Mouse (Mus musculus) CH12F3 (cell line): Measurements from ENCODE around the gene Hsd3b7.

Source experiments
- in situ Hi-C: fragments of 300-500 bp; cut with MboI; formaldehyde crosslinking; loops from 2 replicates; pipeline ENCODE4 v1.14.3; 2020; ENCODE audit warnings: low sequenced_read_pairs

Hsd3b7 gene

DNA sequence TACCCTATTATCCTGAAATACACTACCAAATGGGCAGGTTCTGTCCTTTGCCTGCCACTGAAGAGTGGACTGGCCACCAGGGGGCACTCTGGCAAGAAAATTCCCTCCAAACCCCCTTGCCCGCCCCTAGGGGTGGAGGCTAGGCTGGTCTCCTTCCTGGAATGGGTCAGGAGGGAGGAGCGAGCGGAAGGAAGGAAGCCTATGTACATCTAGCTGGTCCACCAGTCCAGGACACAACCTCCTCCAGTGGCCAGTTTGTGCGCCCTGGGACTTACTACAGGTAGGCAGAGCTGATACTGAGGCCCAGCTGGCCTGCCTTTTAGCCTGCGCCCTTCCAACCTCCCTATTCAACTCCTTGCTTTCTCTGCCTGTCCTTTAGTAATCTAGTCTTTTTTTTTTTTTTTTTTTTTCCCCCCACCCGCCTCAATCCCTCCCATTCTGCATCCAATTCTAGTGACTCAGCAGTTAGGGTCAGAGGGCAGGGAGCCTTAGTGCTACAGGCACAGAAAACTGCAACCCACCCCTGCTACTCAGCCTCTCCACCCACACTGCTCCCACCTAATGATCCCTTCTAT, at the start of gene Hsd3b7:
TSS of gene Hsd3b7 (plus strand) at position 170 of the 575 bp plus-strand sequence.
- in situ Hi-C loops, result no loop called here

- in situ Hi-C loops, result loop anchor here (10.0 kb wide), 1 partner anchor 77 kb away; no protein-coding TSS in a partner anchor
Measured at GRCm38 (mm10) chr7:127751619-127752018, 48.8 kb upstream of the Hsd3b7 start.

DNA sequence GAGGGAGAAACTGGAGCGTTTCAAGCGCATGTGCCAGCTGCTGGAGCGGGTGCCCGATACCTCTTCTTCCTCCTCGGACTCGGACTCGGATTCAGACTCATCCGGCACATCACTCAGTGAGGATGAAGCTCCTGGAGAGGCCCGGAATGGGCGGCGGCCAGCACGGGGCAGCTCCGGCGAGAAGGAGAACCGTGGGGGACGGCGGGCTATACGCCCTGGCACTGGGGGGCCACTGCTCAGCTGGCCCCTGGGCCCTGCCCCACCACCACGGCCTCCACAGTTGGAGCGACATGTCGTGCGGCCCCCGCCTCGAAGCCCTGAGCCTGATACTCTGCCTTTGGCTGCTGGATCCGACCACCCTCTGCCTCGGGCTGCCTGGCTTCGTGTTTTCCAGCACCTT, 48.3 kb upstream of the Hsd3b7 start:
- in situ Hi-C loops, result loop anchor here (10.0 kb wide), 1 partner anchor 77 kb away; no protein-coding TSS in a partner anchor

DNA sequence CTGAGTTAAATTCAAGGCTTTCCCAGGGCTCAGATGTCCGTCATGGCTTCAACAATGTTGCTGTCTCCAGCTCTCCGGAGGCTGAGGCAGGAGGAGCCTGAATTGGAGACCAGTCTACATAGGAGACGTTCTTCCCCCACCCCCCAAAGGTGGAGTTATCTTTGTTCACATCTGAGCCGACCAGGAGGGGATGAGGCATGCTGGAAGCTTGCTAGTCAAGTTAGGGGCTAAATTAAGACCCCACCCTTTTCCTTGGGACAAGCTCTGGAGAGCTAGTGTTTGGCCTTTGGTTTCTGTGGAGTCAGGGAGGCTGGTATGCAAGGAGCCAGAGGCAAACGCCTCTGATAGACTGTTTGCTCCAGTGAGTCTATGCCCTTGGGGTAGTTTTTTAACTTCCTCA, 47.2 kb upstream of the Hsd3b7 start:
- in situ Hi-C loops, result loop anchor here (10.0 kb wide), 1 partner anchor 78 kb away; no protein-coding TSS in a partner anchor

DNA sequence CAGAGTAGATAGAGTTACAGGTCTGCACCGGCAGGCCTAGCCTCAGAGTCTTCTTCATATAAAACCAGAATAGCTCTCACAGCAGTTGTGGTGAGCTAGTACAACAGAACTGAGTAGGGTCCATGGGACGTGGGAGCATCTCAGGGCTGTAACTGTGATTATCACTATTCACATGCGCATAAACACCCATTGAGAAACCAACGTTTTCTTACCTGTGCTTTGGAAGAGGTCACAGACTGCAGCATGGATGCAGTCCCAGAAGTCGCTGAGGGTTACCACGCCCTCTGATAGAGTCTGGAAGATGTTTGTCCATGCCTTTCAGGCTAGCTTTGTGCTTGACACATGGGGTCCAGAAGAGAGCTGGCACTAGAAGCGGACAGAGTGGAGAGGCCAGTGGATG, 46.7 kb upstream of the Hsd3b7 start:
- in situ Hi-C loops, result loop anchor here (10.0 kb wide), 1 partner anchor 79 kb away; no protein-coding TSS in a partner anchor

DNA sequence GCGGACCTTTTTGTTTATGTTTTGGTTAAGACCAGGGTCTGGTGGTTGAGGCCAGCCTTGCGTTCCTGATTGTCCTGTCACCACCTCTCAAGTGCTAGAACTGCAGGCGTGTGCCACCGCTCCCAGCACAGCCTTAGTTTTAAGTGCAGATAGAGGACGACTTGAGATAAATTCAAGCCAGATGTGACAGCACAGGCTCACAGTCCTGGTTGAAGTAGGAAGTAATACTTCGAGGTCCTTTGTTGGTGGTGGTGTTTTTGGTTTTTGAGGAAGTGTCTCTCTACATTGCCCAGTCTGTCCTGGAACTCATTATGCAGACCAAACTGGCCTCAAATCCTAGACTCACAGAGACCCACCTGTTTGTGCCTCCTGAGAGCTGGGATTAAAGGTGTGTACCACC, 40.7 kb upstream of the Hsd3b7 start:
- in situ Hi-C loops, result loop anchor here (5.0 to 10.0 kb wide), 2 partner anchors 85 to 657 kb away; no protein-coding TSS in a partner anchor

- in situ Hi-C loops, result loop anchor here (5.0 kb wide), 1 partner anchor 658 kb away; no protein-coding TSS in a partner anchor
Measured at GRCm38 (mm10) chr7:127760478-127760877, 39.9 kb upstream of the Hsd3b7 start.

DNA sequence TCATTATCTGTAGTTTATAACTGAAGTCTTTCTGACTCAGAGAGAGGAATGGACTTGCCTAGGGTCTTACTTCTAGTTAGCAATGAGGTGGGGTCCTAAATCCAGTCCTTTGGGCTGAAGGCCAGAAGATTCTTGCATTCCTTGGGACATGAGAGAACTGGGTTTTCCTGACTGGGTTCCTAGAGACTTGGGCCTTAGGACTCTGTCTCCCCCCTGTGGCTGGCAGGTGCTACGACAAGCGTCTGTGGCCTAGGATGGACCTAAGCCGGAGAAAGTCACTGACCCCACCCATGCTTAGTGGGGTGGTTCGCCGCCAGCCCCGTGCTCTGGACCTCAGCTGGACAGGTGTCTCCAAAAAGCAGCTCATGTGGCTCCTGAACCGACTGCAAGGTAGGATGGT, 39.4 kb upstream of the Hsd3b7 start:
- in situ Hi-C loops, result loop anchor here (5.0 kb wide), 1 partner anchor 659 kb away; no protein-coding TSS in a partner anchor

GRCm38 (mm10) chr7:127763642-127764041, 36.8 kb upstream of the Hsd3b7 start:
- in situ Hi-C loops, result loop anchor here (5.0 kb wide), 1 partner anchor 661 kb away; no protein-coding TSS in a partner anchor

DNA sequence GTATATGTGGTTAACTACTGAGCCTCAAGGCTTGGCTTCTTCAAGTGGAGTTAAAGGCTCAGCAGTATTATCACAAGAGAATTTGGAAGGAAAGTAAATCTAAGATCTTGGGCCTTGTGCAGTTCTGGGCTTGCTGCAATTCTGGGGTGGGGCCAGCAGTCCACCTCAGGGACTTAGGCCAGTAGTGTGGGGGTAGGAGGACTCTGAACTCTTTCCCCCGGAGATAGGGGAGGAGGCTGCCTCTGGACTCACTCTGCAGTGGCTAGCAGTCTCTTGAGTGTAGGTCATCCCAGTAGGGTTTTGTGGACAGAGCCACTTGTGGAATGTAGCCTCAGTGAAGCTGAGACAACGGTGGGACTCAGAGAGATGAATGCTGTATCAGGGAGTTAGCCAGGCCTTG, 34.6 kb upstream of the Hsd3b7 start:
- in situ Hi-C loops, result no loop called here

DNA sequence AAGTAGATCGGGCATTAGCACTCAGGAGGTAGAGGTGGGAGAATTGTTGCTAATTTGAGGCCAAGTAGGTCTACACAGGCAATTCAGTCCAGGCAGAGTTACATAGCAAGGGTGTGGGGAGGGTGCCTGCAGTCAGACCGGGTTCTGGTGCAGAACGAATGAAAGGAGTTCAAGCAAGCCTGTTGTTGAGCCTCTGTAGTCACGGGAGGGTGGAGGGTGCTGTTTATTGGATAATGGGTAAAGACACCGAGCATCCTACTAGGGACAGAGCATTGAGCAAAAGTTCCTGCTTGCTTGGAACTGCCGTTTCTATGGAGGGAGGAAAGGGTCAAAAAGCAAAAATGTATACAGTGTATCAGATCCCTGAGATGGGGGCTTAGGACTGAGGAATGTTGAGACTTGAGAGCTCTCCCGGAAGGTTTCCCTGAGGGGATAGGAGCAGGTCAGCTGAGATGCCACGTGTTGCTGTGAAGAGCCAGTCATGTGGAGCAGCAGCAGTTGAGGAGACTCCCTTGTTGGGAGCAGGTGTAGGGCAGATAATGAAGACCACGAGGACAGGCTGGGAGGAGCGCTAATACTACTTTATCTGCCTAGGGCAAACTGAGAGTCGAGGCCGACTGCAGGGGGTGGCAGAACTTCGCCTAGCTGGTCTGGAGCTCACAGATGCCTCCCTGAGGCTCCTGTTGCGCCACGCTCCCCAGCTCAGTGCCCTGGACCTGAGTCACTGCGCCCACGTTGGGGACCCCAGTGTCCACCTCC, 33.4 kb upstream of the Hsd3b7 start:
- in situ Hi-C loops, result no loop called here

- in situ Hi-C loops, result no loop called here
Measured at GRCm38 (mm10) chr7:127767671-127768345, 32.6 kb upstream of the Hsd3b7 start.

DNA sequence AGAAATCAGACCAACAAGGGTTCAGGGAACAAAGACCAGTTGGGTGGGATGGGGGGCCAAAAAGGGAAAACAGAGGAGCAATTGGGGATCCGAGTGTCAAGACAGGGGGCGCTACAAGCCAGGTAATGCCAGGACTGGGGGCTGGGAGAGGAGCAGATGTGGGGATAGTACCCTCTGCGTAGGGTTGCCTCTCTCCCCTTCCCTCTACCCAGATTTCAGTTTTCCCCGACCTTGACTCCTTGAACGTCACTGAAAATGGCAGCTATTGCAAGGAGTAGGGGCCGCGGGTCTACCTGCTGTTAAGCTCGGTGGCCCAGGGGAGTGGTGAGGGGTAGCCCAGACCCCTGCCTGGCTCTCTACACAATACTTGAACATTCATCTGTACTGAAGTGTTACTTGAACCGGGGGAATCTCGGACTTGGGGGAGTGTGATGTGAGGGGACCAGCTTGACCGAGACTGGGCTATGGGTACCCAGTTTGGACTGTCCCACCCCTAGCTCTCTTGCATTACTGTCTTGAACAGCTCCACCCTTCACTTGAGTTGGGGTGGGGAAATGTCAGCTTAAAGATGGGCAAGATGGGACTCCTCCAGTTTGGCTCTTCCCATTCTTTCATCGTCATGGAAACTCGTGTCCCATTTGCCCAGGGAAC, 31.9 kb upstream of the Hsd3b7 start:
- in situ Hi-C loops, result no loop called here

DNA sequence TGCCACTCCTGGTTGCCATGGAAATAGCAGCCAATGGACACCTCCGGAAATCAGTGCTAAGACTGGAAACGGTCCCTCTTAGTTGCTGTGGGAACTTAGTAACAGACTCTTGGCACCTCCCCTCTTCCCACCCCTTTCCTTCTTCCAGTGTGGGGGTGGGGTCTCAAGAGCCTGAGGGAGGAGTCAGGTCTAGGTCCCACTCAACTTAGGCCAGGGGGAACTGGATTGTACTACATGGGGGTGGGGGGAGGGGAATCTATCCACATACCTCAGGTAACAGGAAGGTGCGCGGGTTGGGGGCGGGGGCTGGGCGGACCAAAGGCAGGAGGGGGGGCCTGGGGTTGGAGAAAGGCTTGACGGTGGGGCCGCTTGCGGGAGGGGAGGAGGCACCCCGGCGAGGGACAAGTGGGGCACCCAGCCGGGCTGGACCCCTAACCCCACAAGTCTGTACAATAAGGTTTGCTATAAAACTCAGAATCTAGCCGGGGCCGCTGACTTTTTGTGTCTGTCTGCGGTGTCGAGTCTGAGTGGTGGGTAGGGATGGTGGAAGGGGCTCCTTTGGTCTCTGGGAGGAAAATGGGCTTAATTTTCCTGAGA, 31.3 kb upstream of the Hsd3b7 start:
- in situ Hi-C loops, result no loop called here

- in situ Hi-C loops, result loop anchor here (5.0 kb wide), 2 partner anchors 982 to 1052 kb away; no protein-coding TSS in a partner anchor
Measured at GRCm38 (mm10) chr7:127769651-127770038, 30.8 kb upstream of the Hsd3b7 start, which contains the start of gene Orai3. Gene Orai3 (plus strand): TSS chr7:127769815.

- in situ Hi-C loops, result loop anchor here (5.0 kb wide), 2 partner anchors 983 to 1053 kb away; no protein-coding TSS in a partner anchor
Measured at GRCm38 (mm10) chr7:127770039-127770905, 30.1 kb upstream of the Hsd3b7 start.

- in situ Hi-C loops, result loop anchor here (5.0 kb wide), 2 partner anchors 984 to 1054 kb away; no protein-coding TSS in a partner anchor
Measured at GRCm38 (mm10) chr7:127771262-127771661, 29.1 kb upstream of the Hsd3b7 start.

GRCm38 (mm10) chr7:127772080-127772479, 28.3 kb upstream of the Hsd3b7 start:
- in situ Hi-C loops, result loop anchor here (5.0 kb wide), 2 partner anchors 985 to 1055 kb away; no protein-coding TSS in a partner anchor

- in situ Hi-C loops, result loop anchor here (5.0 kb wide), 2 partner anchors 985 to 1055 kb away; no protein-coding TSS in a partner anchor
Measured at GRCm38 (mm10) chr7:127772557-127772956, 27.8 kb upstream of the Hsd3b7 start.
